Mouse (Mus musculus): ENCODE measurements at regions not wholly inside any gene's neighbourhood (a gene's known extent, or its start where the extent isn't known, plus 50 kb on each side); places are given as distances from the start of the nearest gene placed in this dataset.
"Not testable (repeated sequence)": the region's sequence is repeated elsewhere in the genome, so short reads cannot be mapped to it uniquely, and the experiment has no call there.

DNA sequence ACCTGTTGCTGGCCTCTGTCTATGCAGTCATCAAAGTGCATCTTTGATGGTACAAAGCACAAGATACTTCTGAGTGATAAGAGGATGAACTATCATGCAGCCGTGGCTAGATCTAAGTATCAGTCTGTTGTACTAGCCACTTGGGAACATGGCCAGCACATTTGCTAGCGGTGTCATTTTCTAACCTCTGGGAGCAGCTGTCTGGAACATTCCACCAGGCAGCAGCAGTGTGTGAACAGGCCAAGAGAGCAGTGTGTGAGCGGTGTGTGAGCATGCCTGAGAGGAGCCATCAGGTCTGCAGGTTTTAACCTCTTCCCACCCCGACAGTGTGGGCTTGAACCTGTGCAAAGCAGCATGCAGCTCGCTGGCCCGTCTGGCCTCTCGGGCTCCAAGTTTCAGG is 248.3 kb downstream of the Gadd45g start:
- DNase-seq (ENCODE audit: low spot score) = peak; percentile 75

DNA sequence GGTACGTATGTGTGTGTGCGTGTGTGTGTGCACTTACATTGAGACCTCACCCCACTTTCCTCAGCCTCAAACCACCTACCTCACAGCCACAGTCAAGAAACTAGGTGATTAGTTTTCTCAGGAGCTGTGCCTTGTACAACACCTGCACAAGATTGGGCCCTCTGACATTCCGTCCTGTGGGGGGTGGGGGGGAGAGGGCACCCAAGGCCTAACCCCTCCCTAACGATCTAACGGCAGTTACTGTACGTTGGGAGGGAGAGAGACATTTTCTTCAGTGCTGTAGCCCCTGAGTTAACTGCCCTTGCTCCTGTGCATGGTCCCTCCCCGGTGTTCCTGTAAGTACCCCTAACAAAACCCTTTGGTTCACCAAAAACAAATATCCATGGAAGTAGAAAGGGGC is 250.0 kb downstream of the Gadd45g start:
- DNase-seq (ENCODE audit: low spot score) = no peak

DNA sequence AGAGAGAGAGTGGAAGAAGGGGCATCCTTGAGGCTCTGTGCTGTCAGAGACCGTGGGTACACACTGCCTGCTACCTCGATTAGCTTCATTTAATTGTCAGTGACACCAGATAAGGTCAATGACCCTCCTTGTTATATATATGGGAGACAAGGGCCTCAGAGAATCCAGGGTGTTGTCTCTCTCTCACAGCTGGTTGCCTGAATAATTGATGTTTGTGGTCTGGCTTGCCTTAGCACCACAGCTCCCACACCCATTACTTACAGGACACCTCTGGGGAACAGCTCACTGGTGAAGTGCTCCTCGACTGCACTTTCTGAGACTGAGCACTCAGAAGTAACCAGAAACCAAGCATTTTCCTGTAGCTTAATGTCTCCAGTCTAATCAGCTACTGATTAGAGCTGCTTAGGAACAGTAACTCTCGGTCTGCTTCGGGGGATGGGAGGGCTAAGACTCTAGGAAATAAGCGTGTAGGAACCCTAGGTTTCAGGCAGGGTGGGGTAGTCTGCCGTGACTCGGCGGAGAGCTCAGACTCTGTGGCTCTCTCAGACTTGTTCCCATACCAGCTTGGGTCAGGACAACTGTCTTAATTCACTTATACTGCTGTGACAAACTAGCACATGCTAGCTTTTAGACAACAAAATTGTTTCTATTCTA is 259.6 kb downstream of the Gadd45g start:
- no peak for DNase-seq (ENCODE audit: low spot score)

DNA sequence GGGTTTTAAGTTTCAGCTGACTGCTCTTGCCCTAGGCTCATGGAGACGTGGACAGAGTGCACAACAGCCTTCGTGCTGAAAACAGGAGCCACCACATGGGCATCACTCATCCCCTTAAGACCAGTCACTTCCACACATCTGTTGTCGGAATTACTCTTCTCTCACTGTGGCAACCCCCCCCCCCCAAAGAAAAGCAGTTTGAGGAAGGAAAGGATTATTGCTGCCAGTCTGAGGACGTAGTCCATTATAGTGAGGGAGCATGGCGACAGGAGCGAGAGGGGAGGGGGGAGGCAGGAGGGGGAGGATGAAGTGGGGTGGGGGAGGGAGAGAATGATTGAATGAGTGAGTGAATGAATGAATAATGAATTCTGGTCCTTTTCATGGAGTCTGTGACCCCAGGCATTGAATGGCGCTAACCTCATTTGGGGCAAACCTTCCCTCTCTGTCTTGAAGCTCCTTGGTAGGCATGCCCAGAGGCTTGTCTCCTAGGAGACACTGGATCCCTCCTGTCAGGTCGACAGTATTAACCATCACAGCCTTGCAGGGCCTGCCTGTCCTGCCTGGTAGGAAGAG is 262.0 kb downstream of the Gadd45g start:
- no peak for DNase-seq (ENCODE audit: low spot score)

DNA sequence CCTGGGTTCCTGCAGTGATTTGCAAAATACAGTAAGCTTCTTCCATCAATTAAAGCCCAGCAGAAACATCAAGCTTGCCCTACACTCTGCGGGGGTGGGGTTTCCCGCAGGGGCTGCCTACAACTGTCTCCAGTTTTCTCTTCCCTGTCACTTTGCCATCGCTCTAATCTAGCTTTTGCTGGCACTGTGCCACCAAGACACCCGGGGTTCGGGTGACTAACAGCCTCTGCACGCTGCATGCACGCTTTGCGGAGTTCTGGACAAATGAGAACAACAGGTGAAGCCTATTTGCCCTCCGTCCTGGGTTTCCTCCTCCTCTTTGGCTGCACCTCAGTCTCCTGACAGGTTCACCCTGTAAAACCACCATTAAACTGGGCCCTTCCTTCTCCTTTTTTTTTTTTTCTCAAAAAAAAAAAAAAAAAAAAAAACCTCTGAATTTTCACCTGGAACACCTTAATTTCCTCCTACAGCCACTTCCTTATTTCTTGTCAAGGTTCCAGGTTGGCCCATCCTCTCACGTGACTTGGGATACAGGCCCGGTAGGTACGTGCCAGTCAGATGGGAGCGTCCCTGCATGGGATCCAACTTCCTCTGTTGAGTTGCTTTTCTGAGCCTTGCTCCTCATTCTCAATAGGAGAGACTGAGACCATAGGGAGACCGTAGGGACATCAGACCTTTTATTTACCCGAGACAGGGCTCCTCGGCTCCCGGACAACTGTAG is 262.7 kb downstream of the Gadd45g start:
- DNase-seq (ENCODE audit: low spot score) = no peak

DNA sequence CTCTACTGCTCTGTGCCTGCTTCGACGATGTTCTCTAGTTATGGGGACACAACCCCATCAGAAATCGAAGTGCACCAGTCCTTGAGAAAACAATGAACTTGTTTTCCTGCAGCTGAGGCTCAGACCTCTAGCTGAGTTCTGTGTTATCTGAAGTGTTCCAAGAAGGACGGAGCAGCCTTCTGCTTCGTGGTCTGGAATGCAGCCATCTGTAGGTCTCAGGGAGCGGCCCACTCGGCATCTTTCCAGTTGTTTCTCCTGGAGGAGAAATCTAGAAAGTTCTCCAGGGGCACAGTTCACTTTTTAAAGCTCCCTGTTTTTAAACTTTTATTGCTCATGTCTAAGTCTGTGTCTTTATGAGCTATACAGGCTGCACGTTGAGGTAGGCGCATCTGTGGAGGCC is 264.3 kb downstream of the Gadd45g start:
- peak; percentile 88 for DNase-seq (ENCODE audit: low spot score)

DNA sequence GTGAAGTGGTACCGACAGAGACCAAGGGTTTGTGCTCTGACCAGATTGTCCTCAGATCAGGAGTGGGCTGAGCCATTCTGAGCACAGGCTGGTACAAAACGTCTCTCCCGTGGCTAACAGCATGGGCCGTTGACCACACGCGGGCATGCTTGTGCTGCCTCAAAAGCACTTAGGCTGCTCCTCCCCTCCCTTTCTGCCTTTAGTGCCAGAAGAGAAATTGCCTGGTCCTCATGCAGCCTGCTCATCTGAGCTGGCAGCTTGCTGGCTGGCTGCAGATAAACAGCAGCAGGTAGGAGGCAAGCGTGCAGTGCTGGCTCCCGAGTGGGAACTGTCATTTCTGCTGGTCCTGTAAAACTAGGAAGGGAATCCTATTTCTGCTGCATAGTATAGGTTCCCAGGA is 267.1 kb downstream of the Gadd45g start:
- peak; percentile 16 for DNase-seq (ENCODE audit: low spot score)

DNA sequence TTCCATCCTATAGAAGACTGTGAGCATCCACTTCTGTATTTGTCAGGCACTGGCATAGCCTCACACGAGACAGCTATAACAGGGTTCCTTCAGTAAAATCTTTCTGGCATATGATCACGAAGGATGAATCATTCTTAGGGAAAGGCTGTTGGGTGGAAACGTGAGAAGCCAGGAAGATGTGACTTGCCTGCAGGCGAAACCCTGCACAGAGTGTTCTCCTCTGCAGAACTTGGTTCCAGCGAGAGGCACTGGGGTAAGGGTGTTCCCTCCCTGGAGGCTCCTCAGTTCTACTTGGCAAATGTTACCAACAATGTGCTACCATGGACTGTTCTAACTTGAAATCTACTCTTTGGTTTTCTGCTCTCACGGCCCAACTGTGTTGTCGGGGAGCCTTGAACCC is 268.0 kb downstream of the Gadd45g start:
- peak; percentile 93 for DNase-seq (ENCODE audit: low spot score)

DNA sequence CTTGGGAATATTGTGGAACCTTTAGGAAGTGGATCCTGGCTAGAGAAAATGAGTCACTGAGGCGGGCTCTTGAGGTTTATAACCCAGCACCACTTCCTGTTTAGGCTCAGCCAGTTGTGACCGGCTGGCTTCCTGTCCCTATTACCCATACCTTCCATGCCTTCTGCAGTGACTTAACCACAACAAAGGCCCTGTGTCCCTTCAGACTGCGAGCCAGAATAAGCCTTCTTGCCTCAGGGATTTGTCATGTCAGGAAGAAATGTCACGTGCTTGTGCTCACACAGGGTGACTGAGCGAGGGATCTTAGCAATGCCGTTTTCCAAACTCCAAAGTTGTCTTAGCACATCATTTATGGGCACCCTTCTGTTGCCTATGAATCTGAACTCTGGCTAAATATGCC is 268.5 kb downstream of the Gadd45g start:
- DNase-seq (ENCODE audit: low spot score) = no peak

DNA sequence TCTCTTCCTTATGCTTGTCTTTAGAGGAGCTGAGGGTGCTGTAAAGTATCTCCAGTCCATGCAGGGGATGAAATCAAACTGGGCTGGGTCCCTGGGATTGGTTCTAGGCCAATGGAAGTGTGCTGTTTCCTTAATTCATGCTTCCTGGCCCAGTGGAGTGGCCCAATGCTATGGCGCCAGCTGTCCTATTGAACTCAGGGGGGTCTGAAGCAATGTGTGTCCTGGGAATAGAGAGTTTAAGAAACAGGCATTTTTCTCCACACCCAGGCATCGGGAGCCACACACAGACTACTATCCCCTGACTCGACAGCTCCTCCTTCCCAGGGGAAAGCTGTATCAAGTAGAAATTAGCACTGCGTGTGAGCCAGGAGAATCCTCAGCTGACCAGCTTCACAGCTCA is 269.8 kb downstream of the Gadd45g start:
- DNase-seq (ENCODE audit: low spot score) = peak; percentile 82

DNA sequence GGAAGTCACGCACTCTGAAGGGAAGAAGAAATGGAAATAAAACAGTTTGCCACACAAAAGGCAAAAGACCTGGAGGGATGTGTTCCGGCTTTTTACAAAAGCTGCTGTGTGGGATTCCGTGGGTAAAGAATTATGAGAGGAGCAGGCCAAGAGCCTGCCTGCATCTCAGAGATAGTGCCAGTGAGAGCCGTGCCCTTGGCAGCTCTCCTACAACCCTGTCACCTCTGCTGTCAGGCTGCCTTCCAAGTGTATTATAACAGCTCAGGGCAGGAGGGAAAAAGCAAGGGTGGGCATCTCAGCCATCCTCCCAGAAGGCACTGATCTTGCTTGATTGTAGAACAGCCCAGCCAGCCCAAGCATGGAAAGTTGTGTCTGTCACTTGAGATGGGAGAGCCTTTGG is 270.3 kb downstream of the Gadd45g start:
- DNase-seq (ENCODE audit: low spot score) = peak; percentile 61

DNA sequence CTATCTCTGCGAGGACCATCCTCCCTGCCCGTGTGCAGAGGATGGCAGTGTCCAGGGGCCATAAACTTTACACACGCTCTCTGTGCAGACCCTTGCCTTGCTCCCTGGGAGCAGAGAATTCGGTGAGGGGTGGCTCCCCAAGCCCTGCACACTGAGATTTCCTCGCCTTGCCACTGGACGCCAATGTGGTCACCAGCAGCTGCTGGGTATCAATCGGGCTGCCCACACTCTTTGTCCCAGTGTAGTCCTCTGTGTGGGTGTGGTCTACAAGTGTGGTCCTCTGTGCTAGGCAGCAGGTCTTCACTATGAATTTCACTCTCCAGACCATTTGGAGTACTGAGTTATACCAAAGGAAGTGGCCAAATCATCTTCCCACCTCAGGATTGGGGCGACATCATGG is 274.3 kb downstream of the Gadd45g start:
- DNase-seq (ENCODE audit: low spot score) = no peak

DNA sequence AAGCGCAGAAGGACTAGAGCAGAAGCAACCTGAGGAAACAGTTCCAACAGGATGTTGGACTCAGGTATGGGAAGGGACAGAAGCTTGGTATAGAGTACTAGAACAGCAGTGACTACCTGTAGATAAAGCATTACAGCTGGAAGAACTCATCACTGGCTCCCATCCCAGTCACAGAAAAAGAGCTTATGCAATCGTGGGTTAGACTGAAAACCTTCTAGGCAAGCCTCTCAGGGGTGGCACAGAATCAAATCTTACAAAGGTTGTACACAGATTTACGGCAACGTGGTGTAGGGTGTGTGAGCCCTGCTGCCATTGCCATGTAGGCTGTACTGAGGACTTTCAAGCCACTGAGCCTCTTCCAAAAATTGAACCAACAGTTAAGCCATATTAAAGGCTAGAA is 278.6 kb downstream of the Gadd45g start:
- peak; percentile 88 for DNase-seq (ENCODE audit: low spot score)

DNA sequence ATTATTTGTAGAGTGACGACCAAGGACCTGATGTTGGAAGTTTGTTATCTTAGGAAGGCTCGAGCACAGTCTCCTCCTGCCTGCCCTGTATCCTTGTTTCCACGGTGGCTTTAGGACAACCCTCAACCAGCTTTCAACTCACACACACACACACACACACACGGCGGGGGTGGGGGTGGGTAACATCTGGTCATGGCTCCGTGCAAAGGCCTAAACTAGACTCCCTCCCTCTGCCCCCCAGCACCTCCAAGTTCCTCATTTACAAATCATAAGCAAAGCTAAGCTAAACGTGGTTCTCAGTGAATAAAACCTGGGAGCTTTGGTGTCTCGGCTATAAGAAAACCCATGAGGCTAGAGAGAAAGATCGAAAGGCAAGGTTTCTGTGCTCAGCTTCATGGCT is 281.3 kb downstream of the Gadd45g start:
- DNase-seq (ENCODE audit: low spot score) = no peak

DNA sequence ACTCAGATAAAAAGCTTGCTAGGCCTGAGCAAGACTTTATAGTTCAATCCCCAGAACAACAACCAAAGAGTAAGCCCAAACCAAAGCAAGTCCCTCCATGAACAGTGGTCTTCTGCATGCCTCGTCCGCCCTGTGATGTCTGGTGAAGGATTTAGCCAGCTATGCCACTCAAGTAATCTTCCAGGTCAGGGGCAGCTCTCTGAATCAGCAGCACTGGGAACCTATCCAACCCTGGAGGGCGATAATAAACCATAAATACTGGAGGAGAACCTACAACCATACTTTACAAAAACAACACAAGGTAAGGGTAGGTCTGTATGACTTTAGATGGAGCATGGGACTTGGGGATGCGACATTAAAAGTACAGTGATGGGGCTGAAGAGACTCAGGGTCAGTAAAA is 283.0 kb downstream of the Gadd45g start:
- DNase-seq (ENCODE audit: low spot score) = no peak

DNA sequence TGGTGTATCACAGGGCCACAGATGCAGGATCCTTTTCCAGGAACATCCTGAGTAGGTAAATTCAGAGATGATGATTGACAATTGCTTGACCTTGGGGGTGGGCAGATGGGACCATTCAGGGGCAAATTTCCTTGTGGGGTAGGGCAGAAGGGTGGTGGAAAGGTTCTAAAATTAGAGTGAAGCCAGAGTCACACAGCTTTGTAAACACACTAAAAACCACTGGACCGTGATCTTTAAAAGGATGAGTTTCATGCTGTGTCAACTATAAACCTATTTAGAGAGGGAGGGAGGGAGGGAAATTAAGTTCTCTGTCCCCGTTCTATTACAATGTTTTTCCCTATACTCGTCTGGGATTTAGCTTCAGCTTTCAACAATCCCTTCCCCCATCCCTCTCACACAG is 286.7 kb downstream of the Gadd45g start:
- no peak for DNase-seq (ENCODE audit: low spot score)

DNA sequence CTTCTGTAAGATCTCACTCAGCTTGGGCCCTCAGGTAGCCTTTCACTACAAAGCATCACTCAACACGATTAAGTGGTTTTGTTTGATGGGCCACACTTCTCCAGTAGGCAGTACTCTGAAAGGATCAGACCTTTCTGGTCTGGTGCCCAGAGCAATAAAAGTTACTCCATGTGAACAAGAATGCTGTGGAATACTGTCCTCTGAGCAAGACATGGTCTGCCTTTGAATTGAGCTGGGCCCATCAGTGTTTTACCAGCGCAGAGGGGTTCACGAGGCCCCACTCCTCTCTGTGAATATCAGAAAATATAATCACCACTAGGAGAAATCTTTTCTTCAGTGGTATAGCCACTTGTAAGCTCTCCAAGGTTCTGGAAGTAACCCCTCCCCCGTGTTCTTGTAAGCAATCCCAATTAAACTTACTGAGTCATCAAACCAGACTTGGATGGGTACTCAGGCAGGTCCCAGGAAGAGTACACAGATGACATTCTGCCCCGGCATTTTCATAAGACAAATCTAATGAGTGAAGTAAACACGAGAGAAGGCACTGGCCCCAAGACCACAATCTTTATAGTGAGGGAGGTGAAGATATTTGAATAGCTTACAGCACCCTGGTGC is 292.0 kb downstream of the Gadd45g start:
- peak; percentile 56 for DNase-seq (ENCODE audit: low spot score)

DNA sequence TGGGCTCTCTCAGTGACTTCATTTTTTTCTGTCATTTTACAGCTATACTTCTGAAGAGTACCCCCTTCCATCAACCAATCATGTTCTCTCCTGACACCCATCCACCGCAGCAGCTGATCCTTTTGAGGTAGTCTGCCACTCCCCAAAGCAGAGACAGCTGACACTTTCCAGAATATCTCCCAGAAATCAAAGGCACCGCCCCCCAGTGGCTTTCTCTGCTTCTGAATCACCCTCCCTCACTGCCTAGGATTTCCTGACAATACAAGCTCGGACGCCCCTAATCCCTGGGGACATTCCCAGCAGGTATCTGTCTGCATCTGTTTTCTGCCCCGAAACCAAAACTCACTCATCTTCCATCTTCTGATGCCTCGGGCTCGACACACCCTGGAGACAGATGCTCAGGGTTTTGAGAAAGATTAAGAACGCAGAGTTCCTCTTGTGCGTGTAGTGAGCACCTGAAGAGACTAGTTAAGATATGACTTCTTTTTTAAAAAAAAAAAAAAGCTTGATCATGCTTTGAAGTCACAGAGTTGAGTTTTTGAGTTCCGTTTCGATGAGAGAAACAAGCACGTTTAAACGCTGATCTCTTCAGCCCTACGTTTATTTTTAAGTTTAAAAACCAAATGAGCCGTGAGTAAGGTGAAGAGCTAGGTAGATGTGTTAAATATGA is 292.8 kb downstream of the Gadd45g start:
- DNase-seq (ENCODE audit: low spot score) = no peak

DNA sequence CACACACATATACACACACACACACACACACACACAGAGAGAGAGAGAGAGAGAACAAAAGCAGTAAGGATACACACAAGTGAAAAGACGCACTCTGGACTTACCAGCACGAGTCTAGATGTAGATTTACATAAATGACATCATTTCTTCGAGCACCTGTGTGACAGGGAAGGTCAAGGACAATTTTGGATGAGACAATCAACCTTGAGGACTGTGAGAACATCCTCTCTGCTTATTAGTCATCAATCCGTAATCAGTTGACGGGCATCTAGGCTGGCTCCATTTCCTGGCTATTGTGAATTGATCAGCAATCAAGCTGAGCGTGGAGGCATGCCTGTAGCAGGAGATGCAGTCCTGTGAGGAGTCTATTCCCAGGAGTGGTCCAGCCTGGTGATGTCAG is 293.7 kb downstream of the Gadd45g start:
- no peak for DNase-seq (ENCODE audit: low spot score)

DNA sequence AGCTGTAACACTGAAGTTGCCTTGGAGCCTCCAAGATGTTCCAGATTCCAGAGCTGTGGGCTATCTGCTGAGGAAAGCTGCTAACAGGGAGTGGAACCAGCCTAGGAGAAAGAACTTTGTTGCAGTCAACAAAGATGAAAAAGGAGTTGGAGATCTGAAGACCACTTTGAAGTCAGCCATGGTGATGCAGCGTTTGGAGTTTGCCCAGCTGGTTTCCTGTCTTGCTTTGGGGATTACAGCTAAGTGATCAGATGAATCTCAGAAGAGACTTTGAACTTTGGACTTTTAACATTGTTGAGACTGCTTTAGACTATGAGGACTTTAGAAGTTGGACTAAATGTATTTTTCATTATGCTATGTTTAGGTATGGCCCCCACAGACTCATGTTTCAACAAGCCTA is 297.6 kb downstream of the Gadd45g start:
- not testable (repeated sequence) for DNase-seq (ENCODE audit: low spot score)

DNA sequence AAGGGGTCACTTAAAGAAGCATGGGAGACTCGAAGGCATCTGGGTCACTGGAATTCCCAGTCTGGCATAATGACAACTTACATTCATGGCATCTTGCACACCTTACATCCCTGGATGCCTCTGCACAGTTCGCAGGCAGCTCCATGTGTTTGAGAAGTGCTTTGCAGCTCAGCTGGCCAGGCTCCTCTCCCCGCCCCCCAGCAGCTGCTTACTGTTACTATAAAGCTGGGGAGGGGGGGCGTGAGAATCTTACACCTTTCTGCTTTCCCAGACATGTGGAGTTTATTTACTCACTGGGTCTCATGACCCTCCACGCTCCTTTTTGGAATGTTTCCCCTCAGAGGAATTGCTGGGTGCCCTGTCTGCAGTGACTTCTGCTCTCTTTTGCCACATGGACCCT is 299.4 kb downstream of the Gadd45g start:
- no peak for DNase-seq (ENCODE audit: low spot score)

DNA sequence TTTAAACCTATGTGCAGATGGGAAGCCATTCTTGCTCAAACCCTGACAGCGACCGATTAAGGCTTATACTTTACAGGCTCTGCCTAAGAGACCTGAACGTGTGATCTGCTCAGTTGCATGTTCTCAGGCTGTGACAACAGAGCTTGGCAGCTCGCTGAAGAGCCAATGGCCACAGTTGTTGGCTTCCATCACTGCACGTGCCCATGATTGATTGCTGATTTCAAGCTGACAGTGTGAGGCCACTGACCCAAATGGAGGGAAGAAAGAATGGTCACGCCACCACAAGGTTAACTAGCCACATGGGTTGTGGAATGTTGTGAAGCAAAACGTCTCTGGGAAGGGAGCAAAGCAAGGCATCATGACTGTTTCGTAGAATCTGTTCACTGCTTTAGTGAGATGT is 303.8 kb downstream of the Gadd45g start:
- no peak for DNase-seq (ENCODE audit: low spot score)

DNA sequence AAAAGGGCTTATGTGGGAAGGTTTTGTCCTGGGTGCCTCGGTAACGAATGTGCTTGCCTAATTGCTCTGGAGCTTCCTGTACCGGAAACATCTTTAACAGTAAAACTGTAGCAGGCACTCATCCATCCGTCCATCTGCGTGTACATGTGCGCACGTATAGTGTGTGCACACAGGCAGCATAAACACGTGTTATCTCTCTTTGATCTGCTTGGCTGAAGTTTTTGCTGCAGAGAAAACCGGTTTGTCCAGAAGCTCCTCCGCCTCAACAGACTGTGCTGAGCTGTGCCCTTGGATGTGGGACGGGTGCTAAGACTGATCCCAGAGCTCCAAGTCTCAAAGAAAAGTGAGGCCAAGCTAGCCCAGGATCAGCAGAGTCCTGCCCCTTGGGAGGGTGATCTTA is 305.3 kb downstream of the Gadd45g start:
- DNase-seq (ENCODE audit: low spot score) = no peak

All from adipocyte (in vitro differentiated cells).